Mouse (Mus musculus) forebrain, embryonic 11.5 days (tissue): ENCODE data around the gene Gm11565. TPM values are rescaled to one million over a fixed set of nuclear protein-coding genes. Genes with fewer than 3 reads are reported as not detected.
"Not testable (repeated sequence)": the region's sequence is repeated elsewhere in the genome, so short reads cannot be mapped to it uniquely, and the experiment has no call there.

Experiments
- ATAC-seq: fragments of 200-750 bp; cut with Nextera tagmentation; replicated peaks from 2 replicates; pipeline ENCODE4 v1.8.0; 2017; ENCODE audit warnings: moderate TSS enrichment; ENCODE audit not compliant: low FRiP score
- DNase-seq: peaks from one replicate; pipeline ENCODE4 v3.0.0-alpha.2; 2017; ENCODE audit warnings: low spot score
- H3K27ac ChIP-seq: fragments of 300-500 bp; sonication (generic); 2 replicates; pipeline ENCODE4 v1.5.1; 2014; ENCODE audit warnings: low read depth, low read length
- H3K27me3 ChIP-seq: fragments of 300-500 bp; sonication (generic); 2 replicates; pipeline ENCODE4 v1.6.1; 2014; ENCODE audit warnings: mild to moderate bottlenecking, low read length, mixed read lengths; ENCODE audit not compliant: control insufficient read depth, insufficient read depth
- H3K36me3 ChIP-seq: fragments of 300-500 bp; sonication (generic); 2 replicates; pipeline ENCODE4 v1.6.1; 2014; ENCODE audit warnings: mild to moderate bottlenecking, low read length, moderate library complexity, mixed read lengths; ENCODE audit not compliant: control insufficient read depth, insufficient read depth
- H3K4me1 ChIP-seq: fragments of 300-500 bp; sonication (generic); replicated peaks from 2 replicates; pipeline ENCODE4 v1.6.1; 2014; ENCODE audit warnings: low read length, mixed read lengths; ENCODE audit not compliant: control insufficient read depth, insufficient read depth
- H3K4me2 ChIP-seq: fragments of 300-500 bp; sonication (generic); 2 replicates; pipeline ENCODE4 v1.6.1; 2014; ENCODE audit warnings: low read depth, mild to moderate bottlenecking, low read length, moderate library complexity, mixed read lengths; ENCODE audit not compliant: severe bottlenecking
- H3K4me3 ChIP-seq: fragments of 300-500 bp; sonication (generic); 2 replicates; pipeline ENCODE4 v1.5.1; 2014; ENCODE audit warnings: low read depth, low read length
- H3K9ac ChIP-seq: fragments of 300-500 bp; sonication (generic); 2 replicates; pipeline ENCODE4 v1.6.1; 2014; ENCODE audit warnings: low read length
- H3K9me3 ChIP-seq: fragments of 300-500 bp; sonication (generic); 2 replicates; pipeline ENCODE4 v1.6.1; 2016; ENCODE audit warnings: low read length, mixed read lengths; ENCODE audit not compliant: control insufficient read depth
- WGBS: fragments of 180-500 bp; shearing (Covaris S2); extraction: QIAGEN DNeasy Blood & Tissue Kit; methylation state at CpG from one replicate; pipeline ENCODE4 v1.1.7; 2014; 5-methylcytosine and 5-hydroxymethylcytosine counted together
- polyA plus RNA-seq: library from polyadenylated mRNA; unstranded; fragments of >200 nt; fragmentation: Nextera tagmentation; extraction: Ambion mirVana; gene quantifications from 2 replicates; pipeline ENCODE4 v1.2.1, GENCODE M21; 2014

Gene Gm11565
- not detected in 2 replicates for polyA plus RNA-seq

DNA sequence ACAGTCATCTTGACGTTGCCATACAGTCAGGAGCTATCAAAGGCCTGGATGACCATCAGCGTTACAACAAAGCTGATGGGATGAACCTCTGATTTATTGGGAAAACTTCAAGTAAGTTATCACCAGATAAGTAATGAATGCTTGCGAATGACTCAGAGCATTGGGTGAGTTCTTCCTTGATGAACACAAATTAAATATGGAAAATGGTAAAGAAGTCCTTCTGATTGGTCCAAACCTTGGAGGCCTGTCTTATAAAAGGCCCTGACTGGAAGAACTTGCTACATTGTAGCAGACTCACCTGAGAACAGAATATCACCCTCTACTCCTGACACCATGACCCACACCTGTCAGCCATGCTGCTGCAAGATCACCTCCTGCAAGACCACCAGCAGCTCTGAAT is at the start of gene Gm11565:
TSS of gene Gm11565 (plus strand) at position 301 of the 400 bp plus-strand sequence.
- H3K9ac ChIP-seq: no peak within 1 kb of the TSS
- no peak for ATAC-seq
- H3K4me3 ChIP-seq: no peak within 1 kb of the TSS

GRCm38 (mm10) chr11:99873089-99873488 is 41.5 kb upstream of the Gm11565 start, which contains the start of gene Krtap9-1:
Krtap9-1 (plus strand) TSS chr11:99873389.
- not testable (repeated sequence) for H3K4me3 ChIP-seq, H3K4me1 ChIP-seq, H3K9ac ChIP-seq, H3K4me2 ChIP-seq, DNase-seq, H3K27me3 ChIP-seq, H3K36me3 ChIP-seq, H3K9me3 ChIP-seq, ATAC-seq, H3K27ac ChIP-seq
- 74% methylated on average over 1 of the region's 1 CpGs for WGBS

More for the DNA sequence above, at the start of gene Gm11565:
- no peaks in the 10 kb centered on the region for H3K9me3 ChIP-seq
- H3K27me3 ChIP-seq: no peaks in the 10 kb centered on the region
- no peak within 1 kb of the TSS for H3K4me2 ChIP-seq
- H3K27ac ChIP-seq: no peak within 1 kb of the TSS
- H3K36me3 ChIP-seq: no peaks in the 10 kb centered on the region
- 91% methylated on average over 3 of the region's 3 CpGs for WGBS
- H3K4me1 ChIP-seq: no peaks in the 10 kb centered on the region
- DNase-seq: no peak

DNA sequence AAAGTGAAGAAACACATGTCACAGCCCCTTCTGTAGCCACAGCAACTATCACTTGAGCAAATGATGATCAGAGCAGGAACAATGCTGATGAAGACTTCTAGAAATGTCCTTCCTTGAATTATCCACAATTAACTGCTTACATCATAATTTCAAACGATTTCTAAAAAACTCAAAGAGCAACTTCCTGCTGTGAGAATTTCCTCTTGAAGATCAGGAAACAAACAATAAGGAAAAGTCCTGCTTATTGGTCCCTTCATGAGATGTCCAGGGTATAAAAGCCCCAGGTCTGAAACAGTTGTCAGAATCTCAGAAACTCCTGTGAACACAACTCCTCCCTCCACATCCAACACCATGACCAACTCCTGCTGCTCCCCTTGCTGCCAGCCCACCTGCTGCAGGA is 35.7 kb upstream of the Gm11565 start, which contains the start of gene Gm11567:
TSS of gene Gm11567 (plus strand) at position 301 of the 400 bp plus-strand sequence.
- not testable (repeated sequence) for H3K4me2 ChIP-seq, H3K9ac ChIP-seq, H3K27me3 ChIP-seq, DNase-seq, ATAC-seq, H3K9me3 ChIP-seq, H3K4me3 ChIP-seq, H3K27ac ChIP-seq, H3K36me3 ChIP-seq, H3K4me1 ChIP-seq
- WGBS: 50% methylated on average over 1 of the region's 1 CpGs

- no peak within 1 kb of the TSS for H3K4me3 ChIP-seq
- ATAC-seq (no peak), DNase-seq (no peak)
- H3K4me1 ChIP-seq: no peaks in the 10 kb centered on the region
- H3K4me2 ChIP-seq: no peak within 1 kb of the TSS
- no peaks in the 10 kb centered on the region for H3K9me3 ChIP-seq
- H3K9ac ChIP-seq: no peak within 1 kb of the TSS
- H3K27me3 ChIP-seq: no peaks in the 10 kb centered on the region
- 87% methylated on average over 2 of the region's 2 CpGs for WGBS
- H3K36me3 ChIP-seq: no peaks in the 10 kb centered on the region
- H3K27ac ChIP-seq: no peak within 1 kb of the TSS
These were observed 6.9 kb upstream of the Gm11565 start, which contains the start of gene Krtap31-1 for GRCm38 (mm10) chr11:99907620-99908019. Krtap31-1 (plus strand) TSS chr11:99907920.

DNA sequence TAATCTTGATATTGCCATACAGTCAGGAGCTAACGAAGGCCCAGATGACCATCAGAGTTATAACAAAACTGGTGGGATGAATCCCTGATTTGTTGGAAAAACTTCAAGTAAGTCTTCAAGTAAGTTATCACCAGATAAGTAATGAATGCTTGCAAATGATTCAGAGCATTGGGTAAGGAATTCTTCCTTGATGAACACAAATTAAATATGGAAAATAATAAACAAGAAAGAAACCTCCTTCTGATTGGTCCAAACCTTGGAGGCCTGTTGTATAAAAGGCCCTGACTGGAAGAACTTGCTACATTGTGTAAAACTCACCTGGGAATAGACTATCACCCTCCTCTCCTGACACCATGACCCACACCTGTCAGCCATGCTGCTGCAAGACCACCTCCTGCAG is 21.4 kb downstream of the Gm11565 start, which contains the start of gene Krtap31-2:
TSS of gene Krtap31-2 (plus strand) at position 301 of the 400 bp plus-strand sequence.
- Histone ChIP-seq H3K4me3 (no peak within 1 kb of the TSS), H3K27ac (no peak within 1 kb of the TSS), H3K36me3 (no peaks in the 10 kb centered on the region), H3K9ac (no peak within 1 kb of the TSS), H3K4me2 (no peak within 1 kb of the TSS), H3K9me3 (no peaks in the 10 kb centered on the region), H3K4me1 (no peaks in the 10 kb centered on the region), H3K27me3 (no peaks in the 10 kb centered on the region)
- DNase-seq (no peak), ATAC-seq (no peak)
- 88% methylated on average over 1 of the region's 1 CpGs for WGBS

- no peak overlapping the region for H3K27ac ChIP-seq
- WGBS: 96% methylated on average over 9 of the region's 9 CpGs
- ATAC-seq (no peak), DNase-seq (no peak)
- no peaks in the 10 kb centered on the region for H3K9me3 ChIP-seq
- no peaks in the 10 kb centered on the region for H3K27me3 ChIP-seq
- no peak overlapping the region for H3K4me3 ChIP-seq
- no peak overlapping the region for H3K4me2 ChIP-seq
- no peak overlapping the region for H3K9ac ChIP-seq
- no peaks in the 10 kb centered on the region for H3K4me1 ChIP-seq
- H3K36me3 ChIP-seq: no peaks in the 10 kb centered on the region
These were observed 23.3 kb downstream of the Gm11565 start for GRCm38 (mm10) chr11:99937751-99938264.

- Histone ChIP-seq H3K9me3 (no peaks in the 10 kb centered on the region), H3K9ac (no peak within 1 kb of the TSS), H3K27ac (no peak within 1 kb of the TSS), H3K4me2 (no peak within 1 kb of the TSS), H3K36me3 (no peaks in the 10 kb centered on the region), H3K4me3 (no peak within 1 kb of the TSS), H3K27me3 (no peaks in the 10 kb centered on the region), H3K4me1 (no peaks in the 10 kb centered on the region)
- 89% methylated on average over 2 of the region's 2 CpGs for WGBS
- DNase-seq: no peak
- no peak for ATAC-seq
These were observed 33.6 kb downstream of the Gm11565 start, which contains the start of gene Krtap9-5 for GRCm38 (mm10) chr11:99948175-99948574. Krtap9-5 (plus strand) TSS chr11:99948475.

GRCm38 (mm10) chr11:99964213-99964612 is 49.7 kb downstream of the Gm11565 start:
- 50% methylated on average over 6 of the region's 6 CpGs for WGBS
- Histone ChIP-seq H3K9ac (no peak overlapping the region), H3K27ac (no peak overlapping the region), H3K4me2 (no peak overlapping the region), H3K4me1 (no peaks in the 10 kb centered on the region), H3K9me3 (no peaks in the 10 kb centered on the region), H3K4me3 (no peak overlapping the region), H3K36me3 (no peaks in the 10 kb centered on the region), H3K27me3 (no peaks in the 10 kb centered on the region)
- no peak for ATAC-seq
- no peak for DNase-seq
